Mouse (Mus musculus): ENCODE data around the gene Prkg1.

DNA sequence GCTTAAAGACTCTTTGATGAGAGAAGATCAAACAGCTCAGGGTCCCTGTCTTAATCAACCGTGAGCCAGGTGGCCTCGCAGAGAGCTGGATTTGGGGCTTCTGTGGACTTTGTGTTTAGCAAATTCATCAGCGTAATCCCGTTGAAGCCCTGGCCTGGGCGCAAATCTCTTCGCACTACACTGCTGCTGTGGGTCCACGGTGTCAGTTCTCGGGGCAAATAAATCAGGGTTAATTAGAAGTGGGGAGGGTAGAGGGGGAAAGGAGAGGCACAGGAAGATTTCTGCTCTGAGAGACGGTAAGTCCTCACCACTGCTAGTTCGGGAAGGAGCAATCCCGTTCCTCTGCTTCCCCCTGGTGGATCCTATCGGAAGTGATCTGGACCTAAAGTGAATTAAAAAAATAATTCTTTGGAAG is 1210.4 kb downstream of the Prkg1 start:
- TF ChIP-seq POLR2A (IDR thresholded peaks at IDR 0.05; ENCODE audit: borderline replicate concordance, control insufficient read depth, low read depth, low read length) (no peak), CTCF (IDR thresholded peaks at IDR 0.05; ENCODE audit: control insufficient read depth, insufficient read depth, low read length) (peak; percentile 73)

Data from bone marrow, adult 2 months (tissue).